Mouse (Mus musculus) cortical plate, adult 2 months (tissue): ENCODE data around the gene Disp2.

Source experiments
- CTCF ChIP-seq: fragments of 200-500 bp; IDR thresholded peaks from 2 replicates; pipeline ENCODE4 v1.5.1; 2011; ENCODE audit warnings: mild to moderate bottlenecking, control low read depth, low read length; ENCODE audit not compliant: insufficient read depth; ENCODE audit errors: extremely low read depth
- POLR2A ChIP-seq: fragments of 200-500 bp; IDR thresholded peaks from 2 replicates; pipeline ENCODE4 v1.6.1; 2011; ENCODE audit warnings: mild to moderate bottlenecking, low read length, control low read depth; ENCODE audit not compliant: insufficient read depth; ENCODE audit errors: extremely low read depth

DNA sequence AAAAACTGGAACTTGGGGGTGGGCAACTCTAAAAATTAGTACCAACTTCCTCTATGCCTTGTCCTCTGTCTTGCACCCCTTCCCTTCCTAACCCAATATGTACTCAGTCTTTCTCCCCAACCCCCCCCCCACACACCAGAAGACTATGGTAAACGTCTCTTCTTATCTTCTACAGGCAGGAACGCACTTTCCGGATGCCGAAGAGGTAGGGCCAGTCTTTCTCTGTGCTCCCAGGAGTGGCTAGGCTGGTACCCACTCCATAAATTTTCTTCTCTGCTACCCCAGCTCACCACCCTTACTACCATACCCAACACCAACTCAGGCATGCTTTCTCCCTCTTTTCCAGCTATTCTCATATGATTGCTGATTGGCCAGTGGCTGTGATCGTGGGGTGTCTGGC is 7.0 kb downstream of the Disp2 start:
- TF ChIP-seq CTCF = no peak
- no peak for TF ChIP-seq POLR2A
